Mouse (Mus musculus) small intestine, adult 2 months (tissue): ENCODE data around the gene Gatad2a. TPM values are rescaled to one million over a fixed set of nuclear protein-coding genes. Genes with fewer than 3 reads are reported as not detected.

ENCODE experiments used
- H3K27ac ChIP-seq: fragments of 200-500 bp; 2 replicates; pipeline ENCODE4 v1.5.1; 2012; ENCODE audit warnings: low read depth, low read length, control low read depth, inconsistent platforms; ENCODE audit not compliant: insufficient read depth
- H3K27me3 ChIP-seq: fragments of 200-500 bp; 2 replicates; pipeline ENCODE4 v1.6.1; 2012; ENCODE audit warnings: mild to moderate bottlenecking, moderate library complexity, low read length, inconsistent platforms; ENCODE audit not compliant: control insufficient read depth, insufficient read depth
- H3K36me3 ChIP-seq: fragments of 200-500 bp; 2 replicates; pipeline ENCODE4 v1.6.1; 2012; ENCODE audit warnings: mild to moderate bottlenecking, low read length, control low read depth, inconsistent platforms; ENCODE audit not compliant: control insufficient read depth, insufficient read depth
- H3K4me1 ChIP-seq: fragments of 200-500 bp; 2 replicates; pipeline ENCODE4 v1.6.1; 2012; ENCODE audit warnings: low read length, inconsistent platforms, mixed read lengths; ENCODE audit not compliant: control insufficient read depth, insufficient read depth, insufficient read length
- H3K4me3 ChIP-seq: fragments of 200-500 bp; 2 replicates; pipeline ENCODE4 v1.5.1; 2012; ENCODE audit warnings: low read depth, mild to moderate bottlenecking, control low read depth, inconsistent platforms, low read length, moderate library complexity
- CTCF ChIP-seq: fragments of 200-500 bp; IDR thresholded peaks from 2 replicates; pipeline ENCODE4 v1.5.1; 2012; ENCODE audit warnings: low read depth, mild to moderate bottlenecking, control low read depth, inconsistent platforms, low read length, moderate library complexity, mixed read lengths; ENCODE audit not compliant: insufficient replicate concordance, insufficient read length; ENCODE audit errors: extremely low read depth
- POLR2A ChIP-seq: fragments of 200-500 bp; IDR thresholded peaks from 2 replicates; pipeline ENCODE4 v1.6.1; 2012; ENCODE audit warnings: low read depth, mild to moderate bottlenecking, control low read depth, inconsistent platforms, low read length, moderate library complexity
- WGBS: fragments of 180-500 bp; shearing (Covaris S2); methylation state at CpG from one replicate; pipeline ENCODE4 v1.1.7; 2018; 5-methylcytosine and 5-hydroxymethylcytosine counted together
- polyA plus RNA-seq: library from polyadenylated mRNA; depleted of rRNA; stranded (reverse); fragments of >200 nt; gene quantifications from 2 replicates; pipeline ENCODE4 v1.2.3, GENCODE M21; 2012; rRNA removed

Gatad2a gene
- polyA plus RNA-seq = 46.0 and 101 TPM in 2 replicates

DNA sequence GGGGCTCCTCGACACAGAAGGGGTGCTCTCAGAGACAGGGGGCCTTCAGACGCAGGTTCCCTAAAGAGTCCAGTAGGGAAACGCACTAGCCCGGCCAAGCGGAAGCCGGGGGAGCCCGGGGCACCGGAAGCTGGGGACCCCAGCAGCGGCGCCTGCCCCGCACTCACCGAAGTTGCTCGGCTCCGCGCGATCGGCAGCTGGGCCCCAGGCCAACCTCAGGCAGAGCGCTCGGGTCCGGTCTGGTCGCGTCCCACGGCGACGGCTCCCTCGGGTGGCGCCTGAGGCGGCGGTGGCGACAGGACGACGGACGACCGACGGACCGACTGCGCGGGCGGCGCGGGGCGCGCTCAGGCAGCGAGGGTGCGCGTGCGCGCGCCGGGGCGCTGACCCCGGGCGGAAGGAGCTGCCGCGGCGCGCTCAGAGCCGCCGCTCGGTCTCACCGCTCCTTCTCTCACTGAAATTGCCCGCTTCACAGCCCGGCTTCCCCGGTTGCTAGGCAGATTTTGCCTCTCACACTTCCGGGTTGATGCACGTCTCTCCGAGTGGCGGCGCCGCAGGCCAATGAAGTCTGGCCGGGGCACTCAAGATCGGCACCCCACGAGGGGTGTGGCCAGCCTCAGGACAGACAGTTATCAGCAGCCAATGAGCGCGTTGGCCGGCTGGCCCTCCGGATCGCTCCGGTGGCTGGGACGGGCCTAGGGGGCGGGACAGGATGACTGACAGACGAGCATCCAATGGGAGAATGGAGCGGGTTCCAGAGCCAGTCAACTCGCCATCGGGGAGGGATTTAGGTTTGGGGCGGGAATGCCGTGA, at the start of gene Gatad2a:
TSS of gene Gatad2a (minus strand) at position 609 of the 813 bp plus-strand sequence.
- no peaks in the 10 kb centered on the region; the same call in 1 of the 2 replicates for H3K36me3 ChIP-seq
- under 1% methylated on average over 87 of the region's 87 CpGs for WGBS
- peak within 1 kb of the TSS; percentile 89 for H3K27ac ChIP-seq
- no peaks in the 10 kb centered on the region for H3K27me3 ChIP-seq
- H3K4me3 ChIP-seq = peak within 1 kb of the TSS; percentile 89
- peaks cover 4% of the 10 kb centered on the region; the same call in 1 of the 2 replicates for H3K4me1 ChIP-seq
- TF ChIP-seq POLR2A (no peak; the same call in 1 of the 2 replicates), CTCF (no peak)

DNA sequence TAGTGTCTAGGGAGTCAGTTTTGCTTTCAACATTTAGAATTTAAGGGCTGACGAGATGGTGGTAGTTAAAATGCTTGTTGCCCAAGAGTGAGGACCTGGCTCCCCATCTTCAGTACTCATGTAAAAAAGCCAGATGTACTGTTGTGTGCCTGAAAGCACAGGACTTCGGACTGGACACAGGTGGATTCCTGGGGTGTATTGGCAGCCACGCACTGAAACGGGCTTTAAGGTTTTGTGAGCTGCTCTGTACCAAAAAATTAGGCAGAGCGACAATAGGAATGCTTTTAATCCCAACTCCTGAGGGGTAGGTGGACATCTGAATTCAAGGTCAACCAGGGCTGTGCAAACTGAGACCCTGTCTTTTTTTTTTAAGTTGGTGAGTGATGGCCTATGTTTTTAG, 47.8 kb upstream of the Gatad2a start:
- 57% methylated on average over 5 of the region's 5 CpGs for WGBS
- no peak overlapping the region for H3K4me3 ChIP-seq
- no peak for TF ChIP-seq POLR2A
- no peak for TF ChIP-seq CTCF
- no peaks in the 10 kb centered on the region for H3K27me3 ChIP-seq
- H3K36me3 ChIP-seq = peaks cover 7% of the 10 kb centered on the region; the same call in 1 of the 2 replicates
- H3K4me1 ChIP-seq = peaks cover 9% of the 10 kb centered on the region; the same call in 1 of the 2 replicates
- no peak overlapping the region for H3K27ac ChIP-seq

DNA sequence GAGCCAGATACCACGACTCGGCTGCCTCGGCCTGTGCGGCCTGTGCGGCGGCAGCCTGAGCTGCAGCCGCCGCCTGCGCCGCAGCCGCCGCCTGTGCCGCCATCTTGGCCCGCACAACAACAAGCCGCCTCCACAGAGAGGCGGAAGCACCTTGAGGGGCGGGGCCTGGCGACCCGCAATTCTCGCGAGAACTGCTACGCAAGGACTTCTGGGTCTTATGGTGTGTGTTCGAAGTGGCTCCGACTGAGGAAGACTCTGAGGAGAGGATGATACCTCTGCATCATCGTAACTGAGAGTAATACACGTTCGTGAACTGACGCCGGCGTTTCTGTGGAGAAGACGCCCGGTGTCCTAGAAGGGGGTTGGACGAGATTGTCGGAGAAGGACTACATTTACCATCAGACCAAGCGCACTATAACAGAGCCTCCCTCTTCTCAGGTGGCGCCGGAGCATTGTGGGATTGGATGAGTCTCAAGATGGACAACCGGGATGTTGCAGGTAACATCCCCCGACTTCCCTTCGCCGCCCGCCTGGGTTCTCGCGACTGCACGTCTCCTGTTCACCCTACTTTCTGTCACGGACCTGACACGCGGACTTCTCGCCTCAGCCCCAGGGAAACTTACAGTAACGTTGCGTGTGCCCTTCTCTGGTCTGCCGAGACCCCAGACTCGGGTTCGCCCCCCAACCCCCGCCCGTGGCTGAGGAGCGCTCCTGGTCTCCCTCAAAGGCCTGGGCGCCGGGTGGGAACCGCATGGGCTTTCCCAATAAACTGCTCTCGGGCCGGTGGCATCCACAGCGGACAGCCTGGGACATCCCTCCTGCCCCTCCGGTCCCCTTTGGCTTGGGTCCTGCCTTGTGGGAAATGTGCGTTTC, 46.6 kb upstream of the Gatad2a start, which contains the start of the genes Mau2 and Sugp1:
TSS of gene Mau2 (minus strand) at position 152 of the 873 bp plus-strand sequence.
TSS of gene Sugp1 (plus strand) at position 231 of the 873 bp plus-strand sequence.
- H3K27ac ChIP-seq = peak within 1 kb of the TSS; percentile 84
- TF ChIP-seq CTCF (peak; percentile 13; the same call in 1 of the 2 replicates), POLR2A (peak; percentile 90)
- H3K4me3 ChIP-seq = peak within 1 kb of the TSS; percentile 88
- H3K27me3 ChIP-seq = no peaks in the 10 kb centered on the region
- peaks cover 9% of the 10 kb centered on the region; the same call in 1 of the 2 replicates for H3K4me1 ChIP-seq
- WGBS = under 1% methylated on average over 65 of the region's 65 CpGs
- H3K36me3 ChIP-seq = peaks cover 2% of the 10 kb centered on the region; the same call in 1 of the 2 replicates

DNA sequence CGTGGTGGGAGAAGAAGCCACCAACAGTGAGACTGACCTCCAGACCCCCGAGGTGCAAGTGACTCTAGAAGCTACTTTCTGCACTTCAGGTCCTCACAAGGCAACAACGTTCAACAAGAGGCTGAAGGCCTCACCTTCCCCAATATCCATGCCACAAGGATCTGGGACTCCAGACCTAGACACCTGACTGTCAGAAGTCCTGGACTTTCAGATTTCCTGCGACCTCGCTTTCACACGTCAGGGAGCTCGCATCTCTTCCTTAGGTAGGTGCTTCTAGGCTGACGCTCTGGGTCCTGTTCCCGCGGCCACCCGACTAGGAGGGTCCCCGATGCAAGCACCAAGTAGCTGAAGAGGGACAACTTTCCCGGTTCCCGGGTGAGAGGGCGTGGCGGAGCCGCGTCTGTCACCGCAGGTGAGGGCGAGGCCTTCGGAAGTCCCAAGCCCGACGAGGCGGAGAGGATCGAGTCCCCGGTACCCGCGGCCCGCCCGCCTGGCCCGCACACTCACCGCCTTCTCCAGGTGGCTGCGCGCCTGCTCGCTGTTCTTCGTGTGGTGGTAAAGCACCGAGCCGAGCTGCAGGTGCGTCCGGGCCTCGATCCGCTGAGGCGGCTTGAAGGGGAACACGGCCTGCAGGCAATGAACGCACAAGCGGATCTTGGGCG, 45.8 kb upstream of the Gatad2a start:
- no peak for TF ChIP-seq POLR2A
- Histone ChIP-seq H3K27ac (peak overlapping the region; percentile 51), H3K36me3 (peaks cover 2% of the 10 kb centered on the region; the same call in 1 of the 2 replicates), H3K27me3 (no peaks in the 10 kb centered on the region), H3K4me3 (peak overlapping the region; percentile 88), H3K4me1 (peaks cover 9% of the 10 kb centered on the region; the same call in 1 of the 2 replicates)
- under 1% methylated on average over 47 of the region's 47 CpGs for WGBS

DNA sequence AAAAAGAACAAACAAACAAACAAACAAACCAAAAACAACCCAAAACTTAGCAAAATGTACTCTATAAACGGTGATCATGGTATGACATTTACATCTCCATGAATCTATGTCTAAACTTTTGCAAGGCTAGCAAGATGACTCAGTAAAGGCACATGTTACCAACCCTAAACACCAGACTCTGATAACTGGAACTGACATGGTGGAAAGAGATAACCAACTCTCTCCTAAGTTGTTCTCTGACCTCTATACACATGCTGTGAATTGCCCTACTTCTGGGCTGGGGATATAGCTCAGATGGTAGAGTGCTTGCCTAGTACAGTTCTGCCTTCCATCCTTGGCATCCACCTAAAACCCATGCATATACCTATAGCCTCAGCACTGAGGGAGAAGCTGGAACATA, 41.8 kb upstream of the Gatad2a start:
- TF ChIP-seq CTCF (no peak), POLR2A (no peak)
- Histone ChIP-seq H3K27ac (no peak overlapping the region), H3K4me3 (no peak overlapping the region), H3K36me3 (peaks cover 2% of the 10 kb centered on the region), H3K27me3 (no peaks in the 10 kb centered on the region), H3K4me1 (peaks cover 6% of the 10 kb centered on the region; the same call in 1 of the 2 replicates)
- WGBS = 79% methylated on average over 1 of the region's 1 CpGs

DNA sequence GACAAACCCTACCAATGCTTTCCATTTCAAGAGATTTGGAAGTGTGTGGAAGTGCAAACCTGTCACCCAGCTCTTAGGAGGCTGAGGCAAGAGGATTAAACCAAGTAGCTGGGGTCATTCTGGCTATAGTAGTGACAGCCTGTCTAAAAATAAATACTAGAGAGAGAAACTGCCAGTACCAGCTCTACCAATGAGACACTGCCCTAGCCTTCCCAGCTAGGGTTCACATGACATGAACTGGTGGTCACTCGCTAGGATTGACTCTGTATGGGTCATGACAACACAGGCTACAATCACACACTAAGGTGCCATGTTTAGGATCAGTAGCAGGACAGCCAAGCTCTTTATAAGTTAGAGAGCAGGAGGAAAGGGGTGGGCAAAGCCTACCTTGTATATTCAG, 34.1 kb upstream of the Gatad2a start:
- no peaks in the 10 kb centered on the region for H3K27me3 ChIP-seq
- no peaks in the 10 kb centered on the region; the same call in 1 of the 2 replicates for H3K4me1 ChIP-seq
- peaks cover 62% of the 10 kb centered on the region for H3K36me3 ChIP-seq
- no peak overlapping the region for H3K27ac ChIP-seq
- WGBS = 91% methylated on average over 1 of the region's 1 CpGs
- TF ChIP-seq CTCF = no peak
- H3K4me3 ChIP-seq = no peak overlapping the region

DNA sequence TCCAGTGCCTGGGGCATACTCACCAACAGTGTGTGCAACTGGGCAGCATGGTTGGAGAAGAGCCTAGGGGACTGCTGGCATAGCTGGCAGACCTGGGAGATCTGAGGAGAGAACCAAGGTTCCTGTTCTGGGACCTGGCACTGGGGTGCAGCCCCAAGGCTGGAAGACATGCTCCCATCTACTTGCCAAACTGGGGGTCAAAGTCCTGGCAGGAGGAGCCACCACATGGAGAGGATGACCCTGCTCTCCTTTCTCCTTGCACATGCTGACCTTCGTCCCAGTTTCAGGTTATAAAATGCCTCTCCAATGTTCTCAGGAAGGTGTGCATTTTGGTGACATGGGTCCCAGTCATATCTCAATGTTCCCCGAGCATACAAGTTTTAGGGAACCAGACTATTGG, 30.0 kb upstream of the Gatad2a start:
- TF ChIP-seq POLR2A = no peak
- no peak for TF ChIP-seq CTCF
- H3K36me3 ChIP-seq = peaks cover 93% of the 10 kb centered on the region
- H3K27ac ChIP-seq = no peak overlapping the region

More for the DNA sequence above, 30.0 kb upstream of the Gatad2a start:
- no peaks in the 10 kb centered on the region; the same call in 1 of the 2 replicates for H3K4me1 ChIP-seq
- no peaks in the 10 kb centered on the region for H3K27me3 ChIP-seq
- no peak overlapping the region for H3K4me3 ChIP-seq
- WGBS = 34% methylated on average over 2 of the region's 2 CpGs
